Mouse (Mus musculus) limb, embryonic 14.5 days (tissue): Measurements from ENCODE around the gene Nrxn3. TPM values are rescaled to one million over a fixed set of nuclear protein-coding genes. Genes with fewer than 3 reads are reported as not detected.

Source experiments
- ATAC-seq: fragments of 200-750 bp; cut with Nextera tagmentation; 2 replicates; pipeline ENCODE4 v1.8.0; 2017; ENCODE audit warnings: low read depth, moderate number of reproducible peaks, moderate TSS enrichment; ENCODE audit not compliant: low FRiP score
- DNase-seq: peaks from one replicate; pipeline ENCODE4 v3.0.0-alpha.2; 2015; ENCODE audit warnings: low spot score
- H3K27ac ChIP-seq: fragments of 300-500 bp; sonication (generic); replicated peaks from 2 replicates; pipeline ENCODE4 v1.5.1; 2014; ENCODE audit warnings: low read depth, mild to moderate bottlenecking, low read length, moderate library complexity, mixed read lengths
- H3K27me3 ChIP-seq: fragments of 300-500 bp; sonication (generic); 2 replicates; pipeline ENCODE4 v1.6.1; 2014; ENCODE audit warnings: low read length, mixed read lengths; ENCODE audit not compliant: control insufficient read depth, insufficient read depth
- H3K36me3 ChIP-seq: fragments of 300-500 bp; sonication (generic); 2 replicates; pipeline ENCODE4 v1.6.1; 2014; ENCODE audit warnings: mild to moderate bottlenecking, low read length, moderate library complexity, mixed read lengths; ENCODE audit not compliant: control insufficient read depth, insufficient read depth
- H3K4me1 ChIP-seq: fragments of 300-500 bp; sonication (generic); 2 replicates; pipeline ENCODE4 v1.6.1; 2014; ENCODE audit warnings: antibody characterized with exemption, low read length, mixed read lengths; ENCODE audit not compliant: control insufficient read depth, insufficient read depth
- H3K4me2 ChIP-seq: fragments of 300-500 bp; sonication (generic); replicated peaks from 2 replicates; pipeline ENCODE4 v1.6.1; 2014; ENCODE audit warnings: low read depth, mild to moderate bottlenecking, low read length, moderate library complexity; ENCODE audit not compliant: severe bottlenecking
- H3K4me3 ChIP-seq: fragments of 300-500 bp; sonication (generic); replicated peaks from 2 replicates; pipeline ENCODE4 v1.5.1; 2014; ENCODE audit warnings: low read length
- H3K9ac ChIP-seq: fragments of 300-500 bp; sonication (generic); 2 replicates; pipeline ENCODE4 v1.6.1; 2014; ENCODE audit warnings: mild to moderate bottlenecking, low read depth, low read length, moderate library complexity; ENCODE audit not compliant: severe bottlenecking
- H3K9me3 ChIP-seq: fragments of 300-500 bp; sonication (generic); 2 replicates; pipeline ENCODE4 v1.6.1; 2016; ENCODE audit warnings: low read length; ENCODE audit not compliant: control insufficient read depth
- POLR2A ChIP-seq: fragments of 200-500 bp; IDR thresholded peaks from 2 replicates; pipeline ENCODE4 v1.8.0; 2012; ENCODE audit warnings: inconsistent platforms, mild to moderate bottlenecking, moderate library complexity, borderline replicate concordance; ENCODE audit not compliant: insufficient read depth, insufficient read length; ENCODE audit errors: extremely low read depth
- WGBS: fragments of 180-500 bp; shearing (Covaris S2); extraction: QIAGEN DNeasy Blood & Tissue Kit; methylation state at CpG from one replicate; pipeline ENCODE4 v1.1.7; 2014; 5-methylcytosine and 5-hydroxymethylcytosine counted together
- polyA plus RNA-seq, 2 experiments: library from polyadenylated mRNA; depleted of rRNA in 1 of 2; stranded (reverse) in 1 of 2; unstranded in 1 of 2; fragments of >200 nt; fragmentation: Nextera tagmentation in 1 of 2; extraction: Ambion mirVana in 1 of 2; gene quantifications; 2 replicates each; pipeline versions ENCODE4 v1.2.1 to v1.2.3; 2012 to 2014

The Nrxn3 gene
- polyA plus RNA-seq, 2 experiments = 0.74 to 1.4 TPM

DNA sequence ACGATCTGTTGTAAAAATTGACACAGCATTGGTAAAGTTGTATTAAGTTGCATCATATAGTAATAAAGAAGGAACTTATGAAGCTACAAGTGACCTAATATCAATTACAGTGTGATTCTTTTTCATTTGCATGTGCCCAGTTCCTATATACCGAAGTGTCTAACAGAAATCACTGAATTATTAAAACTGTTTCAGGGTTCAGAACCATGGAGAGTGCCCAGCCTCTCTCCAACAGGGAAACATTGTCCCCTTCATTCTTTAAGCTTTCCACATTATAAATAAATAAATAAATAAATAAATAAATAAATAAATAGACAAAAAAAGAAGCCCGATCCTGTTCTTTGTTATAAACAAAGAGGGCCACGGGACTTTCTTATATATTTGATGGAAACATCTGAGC is 140.4 kb downstream of the Nrxn3 start:
- Histone ChIP-seq H3K9ac (no peak overlapping the region), H3K9me3 (no peaks in the 10 kb centered on the region), H3K27ac (no peak overlapping the region), H3K4me3 (no peak overlapping the region), H3K27me3 (no peaks in the 10 kb centered on the region), H3K4me2 (no peak overlapping the region), H3K36me3 (no peaks in the 10 kb centered on the region), H3K4me1 (no peaks in the 10 kb centered on the region)
- ATAC-seq (no peak), DNase-seq (peak; percentile 77)
- WGBS = 80% methylated on average over 4 of the region's 4 CpGs
- TF ChIP-seq POLR2A = no peak

DNA sequence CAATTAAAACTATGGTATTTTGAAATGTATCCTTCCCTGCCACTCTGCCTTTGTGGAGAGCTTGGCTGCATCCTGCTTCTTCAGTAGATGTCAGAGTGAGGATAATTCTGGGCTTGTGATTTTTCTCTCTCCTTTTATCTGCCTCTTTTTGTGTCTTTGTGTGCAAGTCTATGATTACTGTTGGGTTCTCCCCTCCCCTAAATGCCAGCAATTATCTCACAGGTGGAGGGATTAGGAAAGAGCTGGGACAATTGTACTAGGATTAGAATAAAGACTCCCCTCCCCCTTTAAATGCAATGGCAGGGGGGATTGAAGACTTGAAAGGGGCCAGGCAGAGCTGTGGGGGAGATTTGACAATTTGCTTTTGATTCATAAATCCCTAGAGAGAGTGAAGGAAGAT is 145.6 kb downstream of the Nrxn3 start:
- H3K4me1 ChIP-seq = no peaks in the 10 kb centered on the region
- DNase-seq (no peak), ATAC-seq (no peak)
- no peak overlapping the region for H3K4me3 ChIP-seq
- TF ChIP-seq POLR2A = no peak
- no peaks in the 10 kb centered on the region for H3K36me3 ChIP-seq
- no peak overlapping the region for H3K4me2 ChIP-seq
- H3K9me3 ChIP-seq = no peaks in the 10 kb centered on the region
- H3K27me3 ChIP-seq = no peaks in the 10 kb centered on the region
- H3K27ac ChIP-seq = no peak overlapping the region
- no peak overlapping the region for H3K9ac ChIP-seq

DNA sequence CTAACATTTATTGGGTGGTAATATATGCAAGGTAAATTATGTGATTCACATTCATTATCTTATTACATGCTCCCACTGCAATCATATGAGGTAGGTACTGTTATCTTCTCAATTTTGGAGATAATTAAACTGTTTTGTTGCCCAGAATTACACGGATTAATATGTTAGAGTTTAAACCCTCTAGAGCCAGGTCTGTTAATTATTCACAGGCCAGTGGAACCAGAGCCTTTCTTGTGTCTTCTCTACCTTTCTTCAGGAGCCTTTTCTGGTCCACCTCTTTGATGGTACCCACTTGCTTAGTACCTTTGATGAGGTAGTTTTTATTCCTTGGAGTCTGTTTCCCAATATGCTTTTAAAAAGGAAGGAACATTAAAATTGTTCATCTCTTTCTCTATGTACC is 174.7 kb downstream of the Nrxn3 start:
- Histone ChIP-seq H3K9me3 (no peaks in the 10 kb centered on the region), H3K4me1 (no peaks in the 10 kb centered on the region), H3K9ac (no peak overlapping the region), H3K4me2 (no peak overlapping the region), H3K36me3 (no peaks in the 10 kb centered on the region), H3K4me3 (no peak overlapping the region), H3K27me3 (no peaks in the 10 kb centered on the region), H3K27ac (no peak overlapping the region)
- DNase-seq = no peak
- ATAC-seq = no peak
- WGBS = 72% methylated on average over 1 of the region's 1 CpGs
- no peak for TF ChIP-seq POLR2A

DNA sequence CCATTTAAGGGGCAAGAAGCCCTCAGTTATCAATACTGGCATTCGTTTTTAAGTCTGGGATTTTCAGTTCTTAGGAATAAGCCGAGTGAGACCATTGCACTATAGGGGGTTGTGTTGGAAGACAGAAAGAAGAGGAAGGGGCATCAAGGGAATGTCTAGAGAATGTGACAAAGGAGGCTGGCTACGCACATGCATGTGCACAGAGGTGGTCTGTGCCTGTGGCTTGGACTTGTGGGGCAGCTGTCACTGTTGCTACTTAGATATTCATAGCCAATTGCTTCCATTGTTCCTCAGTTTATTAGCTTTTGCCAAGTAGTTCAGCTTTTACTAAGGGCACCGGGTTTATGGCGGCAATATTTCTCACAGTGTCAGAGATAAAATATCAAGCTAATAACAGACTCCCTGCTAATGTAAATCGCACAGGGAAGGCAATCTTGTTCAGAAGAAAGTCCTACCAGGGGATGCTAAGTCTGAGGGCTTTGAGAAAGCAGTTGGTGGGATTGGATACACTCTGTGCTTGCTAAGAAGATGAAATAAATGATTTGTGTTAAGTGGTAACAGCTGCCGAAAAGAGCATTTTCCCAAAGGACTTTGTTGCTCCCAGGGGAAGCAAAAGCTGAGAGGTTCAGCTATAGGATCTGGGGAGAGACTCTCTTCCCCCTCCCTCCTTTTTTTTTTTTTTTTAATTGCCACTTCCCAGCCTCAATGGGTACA is 177.5 kb downstream of the Nrxn3 start:
- H3K4me1 ChIP-seq = no peaks in the 10 kb centered on the region
- H3K4me3 ChIP-seq = no peak overlapping the region
- no peaks in the 10 kb centered on the region for H3K27me3 ChIP-seq
- no peak for TF ChIP-seq POLR2A
- no peaks in the 10 kb centered on the region for H3K36me3 ChIP-seq
- ATAC-seq = no peak
- no peak overlapping the region for H3K4me2 ChIP-seq
- no peak overlapping the region for H3K9ac ChIP-seq
- 33% methylated on average over 7 of the region's 7 CpGs for WGBS
- H3K27ac ChIP-seq = no peak overlapping the region
- no peaks in the 10 kb centered on the region for H3K9me3 ChIP-seq
- no peak for DNase-seq

DNA sequence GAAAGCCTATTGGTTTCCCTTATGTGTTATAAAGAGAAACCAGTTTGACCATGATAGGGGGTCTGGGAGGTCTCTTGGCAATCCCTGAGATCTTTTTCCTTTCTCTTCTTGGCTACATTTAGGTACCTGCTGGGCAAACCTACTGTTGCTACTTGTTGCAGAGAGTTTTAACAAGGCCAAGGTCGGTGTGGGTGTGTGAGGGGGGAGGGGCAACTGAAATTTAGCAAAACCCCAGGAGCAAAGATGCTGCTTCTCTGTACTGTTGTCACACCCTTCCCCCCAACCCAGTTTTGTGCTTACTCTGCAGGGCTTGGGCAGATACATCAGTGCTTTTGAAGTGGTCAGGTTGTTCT is 178.0 kb downstream of the Nrxn3 start:
- no peak for TF ChIP-seq POLR2A
- no peak overlapping the region for H3K4me2 ChIP-seq
- DNase-seq (no peak), ATAC-seq (no peak)
- H3K9me3 ChIP-seq = no peaks in the 10 kb centered on the region
- H3K36me3 ChIP-seq = no peaks in the 10 kb centered on the region
- no peak overlapping the region for H3K27ac ChIP-seq
- WGBS = 18% methylated on average over 1 of the region's 1 CpGs
- no peaks in the 10 kb centered on the region for H3K27me3 ChIP-seq
- no peak overlapping the region for H3K4me3 ChIP-seq
- H3K9ac ChIP-seq = no peak overlapping the region
- H3K4me1 ChIP-seq = no peaks in the 10 kb centered on the region

DNA sequence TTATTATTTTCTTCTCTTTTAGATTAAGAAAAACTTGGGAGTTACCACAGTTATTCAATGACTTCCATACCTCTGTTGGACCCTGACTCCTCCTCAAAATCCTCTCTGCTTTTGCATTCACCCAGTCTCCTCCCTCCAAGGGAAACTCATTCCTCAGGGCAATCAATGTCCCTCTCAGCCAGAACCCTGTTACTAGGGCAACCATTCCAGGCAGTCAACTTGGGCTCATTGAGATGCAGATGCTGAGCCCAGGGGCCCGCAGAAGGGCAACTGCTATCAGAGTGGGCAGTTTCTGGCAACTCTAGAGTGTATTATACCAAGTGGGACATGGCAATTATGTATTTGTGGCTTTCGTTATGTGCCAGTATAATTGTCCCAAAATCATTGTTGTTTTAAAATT is 188.1 kb downstream of the Nrxn3 start:
- Histone ChIP-seq H3K27me3 (no peaks in the 10 kb centered on the region), H3K27ac (no peak overlapping the region), H3K4me2 (no peak overlapping the region), H3K4me1 (no peaks in the 10 kb centered on the region), H3K36me3 (no peaks in the 10 kb centered on the region), H3K9ac (no peak overlapping the region), H3K9me3 (no peaks in the 10 kb centered on the region), H3K4me3 (no peak overlapping the region)
- DNase-seq = no peak
- no peak for ATAC-seq
- WGBS = 39% methylated on average over 2 of the region's 2 CpGs
- TF ChIP-seq POLR2A = no peak
